Mouse (Mus musculus): ENCODE data around the gene Tpcn1. TPM values are rescaled to one million over a fixed set of nuclear protein-coding genes. Genes with fewer than 3 reads are reported as not detected.

Gene Tpcn1
- polyA plus RNA-seq, 1 experiment from 2014 or later: 26.5 TPM

DNA sequence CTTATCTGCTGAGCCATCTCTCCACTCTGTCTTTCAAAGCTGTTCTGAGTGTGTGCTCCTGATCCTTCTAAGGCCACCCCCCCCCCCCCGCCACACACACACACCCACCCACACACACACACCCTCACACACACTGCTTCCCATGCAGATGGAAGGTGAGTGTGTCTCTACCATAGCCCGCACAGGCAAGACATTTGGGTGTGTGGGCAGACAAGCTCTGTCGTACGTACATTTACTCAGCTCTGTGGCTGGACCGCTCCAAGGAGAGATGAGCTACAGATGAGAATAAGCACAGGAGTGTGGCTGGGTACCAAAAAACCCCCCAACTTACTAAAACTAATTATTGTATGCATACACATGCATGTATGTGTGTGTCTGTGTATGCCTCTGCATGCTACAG lies 37.8 kb downstream of the Tpcn1 start:
- Histone ChIP-seq H3K27me3 (ENCODE audit: control insufficient read depth, insufficient read depth, low read length) (no peaks in the 10 kb centered on the region), H3K4me1 (ENCODE audit: control insufficient read depth, insufficient read depth, low read length) (0 out of 2 replicates have a peak, but pooled peaks cover 4% of the 10 kb centered on the region), H3K36me3 (ENCODE audit: control insufficient read depth, insufficient read depth, low read length) (peaks cover 17% of the 10 kb centered on the region), H3K27ac (ENCODE audit: low read length) (no peak overlapping the region), H3K9me3 (ENCODE audit: control insufficient read depth, low read depth, low read length) (no peaks in the 10 kb centered on the region), H3K4me3 (ENCODE audit: low read depth, low read length) (no peak overlapping the region), H3K4me2 (replicated peaks; ENCODE audit: low read depth, low read length) (no peak overlapping the region), H3K9ac (replicated peaks; ENCODE audit: low read depth, low read length) (no peak overlapping the region)
- 94% methylated on average over 5 of the region's 5 CpGs for WGBS
- no peak for ATAC-seq (ENCODE audit: insufficient number of reproducible peaks, insufficient read depth, low FRiP score, low read depth)

DNA sequence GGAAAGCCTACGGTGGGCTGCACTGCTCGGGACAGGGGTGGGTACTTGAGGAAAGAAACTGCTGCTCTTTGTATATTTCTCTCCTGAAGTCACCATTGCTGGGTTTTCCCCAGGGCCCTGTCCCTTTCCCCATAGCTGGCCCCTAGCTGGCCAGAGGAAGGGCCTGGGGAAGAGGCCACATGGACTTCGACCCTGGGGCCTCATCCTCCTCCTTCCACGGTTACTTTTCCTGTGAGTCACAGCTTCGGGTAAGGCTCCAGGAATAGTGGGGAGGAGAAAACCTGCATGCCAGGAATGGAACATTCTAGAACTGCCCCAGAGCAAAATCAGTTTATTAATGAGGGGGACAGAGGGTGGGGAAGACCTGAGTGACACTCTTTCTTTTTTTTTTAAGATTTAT lies 38.3 kb downstream of the Tpcn1 start:
- no peak overlapping the region for H3K4me3 ChIP-seq (ENCODE audit: low read depth, low read length)
- H3K9me3 ChIP-seq (ENCODE audit: control insufficient read depth, low read depth, low read length): no peaks in the 10 kb centered on the region
- H3K9ac ChIP-seq (replicated peaks; ENCODE audit: low read depth, low read length): no peak overlapping the region
- H3K4me2 ChIP-seq (replicated peaks; ENCODE audit: low read depth, low read length): no peak overlapping the region
- WGBS: 82% methylated on average over 5 of the region's 5 CpGs
- peaks cover 17% of the 10 kb centered on the region for H3K36me3 ChIP-seq (ENCODE audit: control insufficient read depth, insufficient read depth, low read length)
- 0 out of 2 replicates have a peak, but pooled peaks cover 4% of the 10 kb centered on the region for H3K4me1 ChIP-seq (ENCODE audit: control insufficient read depth, insufficient read depth, low read length)
- H3K27me3 ChIP-seq (ENCODE audit: control insufficient read depth, insufficient read depth, low read length): no peaks in the 10 kb centered on the region
- no peak for ATAC-seq (ENCODE audit: insufficient number of reproducible peaks, insufficient read depth, low FRiP score, low read depth)
- no peak overlapping the region for H3K27ac ChIP-seq (ENCODE audit: low read length)

DNA sequence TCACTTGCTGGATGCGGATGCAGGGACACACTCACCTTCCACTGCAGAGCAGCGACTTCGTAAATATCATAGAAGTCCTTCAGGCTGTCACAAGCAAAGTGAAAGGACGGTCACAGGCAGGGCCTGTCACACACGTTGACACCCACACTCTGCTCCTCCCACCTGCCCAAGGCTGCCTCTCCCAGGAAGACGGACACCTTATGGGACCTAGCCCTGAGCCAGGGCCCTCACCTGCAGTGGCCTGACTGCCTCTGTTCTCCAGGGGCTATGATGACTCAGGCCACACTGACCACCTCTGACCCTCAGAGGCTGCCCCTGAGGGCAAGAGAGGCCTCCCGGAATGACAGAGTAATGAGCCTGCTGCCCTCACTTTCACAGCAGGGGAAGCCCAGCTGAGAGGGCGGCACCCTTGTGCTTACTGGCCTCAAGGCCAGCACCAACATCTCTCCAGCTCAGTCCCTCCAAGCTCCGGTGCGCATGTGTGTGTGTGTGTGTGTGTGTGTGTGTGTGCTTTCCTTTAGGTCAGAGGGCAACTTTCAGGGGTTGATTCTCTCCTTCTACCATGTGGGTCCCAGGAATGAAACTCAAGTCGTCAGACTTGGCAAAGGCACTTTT lies 40.1 kb downstream of the Tpcn1 start:
- no peak overlapping the region for H3K4me2 ChIP-seq (replicated peaks; ENCODE audit: low read depth, low read length)
- 67% methylated on average over 11 of the region's 11 CpGs for WGBS
- peaks cover 10% of the 10 kb centered on the region for H3K36me3 ChIP-seq (ENCODE audit: control insufficient read depth, insufficient read depth, low read length)
- no peak for ATAC-seq (ENCODE audit: insufficient number of reproducible peaks, insufficient read depth, low FRiP score, low read depth)
- H3K4me1 ChIP-seq (ENCODE audit: control insufficient read depth, insufficient read depth, low read length): 0 out of 2 replicates have a peak, but pooled peaks cover 4% of the 10 kb centered on the region
- H3K9me3 ChIP-seq (ENCODE audit: control insufficient read depth, low read depth, low read length): no peaks in the 10 kb centered on the region
- H3K27me3 ChIP-seq (ENCODE audit: control insufficient read depth, insufficient read depth, low read length): no peaks in the 10 kb centered on the region
- no peak overlapping the region for H3K27ac ChIP-seq (ENCODE audit: low read length)
- no peak overlapping the region for H3K9ac ChIP-seq (replicated peaks; ENCODE audit: low read depth, low read length)
- no peak overlapping the region for H3K4me3 ChIP-seq (ENCODE audit: low read depth, low read length)

DNA sequence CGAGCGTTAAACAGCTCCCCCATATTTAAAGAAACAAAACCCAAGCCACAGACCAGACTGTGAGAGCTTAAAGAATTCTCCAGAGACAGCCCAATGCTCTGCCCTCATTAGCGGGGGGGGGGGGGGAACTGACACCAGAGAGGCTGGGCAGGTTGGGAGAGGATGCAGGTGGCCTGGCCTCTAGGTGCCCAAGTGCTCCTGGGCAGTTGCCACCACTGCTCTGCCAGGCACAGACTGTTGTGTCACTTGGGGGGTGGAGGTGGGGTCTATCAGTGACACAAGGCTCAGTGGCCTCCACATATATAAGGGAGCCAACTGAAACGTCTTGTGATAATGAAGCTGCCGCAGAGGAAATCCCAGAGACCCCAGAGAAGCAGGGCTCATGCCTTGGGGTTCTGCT lies 51.8 kb downstream of the Tpcn1 start:
- H3K9me3 ChIP-seq (ENCODE audit: control insufficient read depth, low read depth, low read length): no peaks in the 10 kb centered on the region
- no peak overlapping the region for H3K4me3 ChIP-seq (ENCODE audit: low read depth, low read length)
- H3K9ac ChIP-seq (replicated peaks; ENCODE audit: low read depth, low read length): no peak overlapping the region
- H3K27me3 ChIP-seq (ENCODE audit: control insufficient read depth, insufficient read depth, low read length): no peaks in the 10 kb centered on the region
- H3K4me2 ChIP-seq (replicated peaks; ENCODE audit: low read depth, low read length): no peak overlapping the region
- H3K4me1 ChIP-seq (ENCODE audit: control insufficient read depth, insufficient read depth, low read length): 0 out of 2 replicates have a peak, but pooled peaks cover 5% of the 10 kb centered on the region
- H3K36me3 ChIP-seq (ENCODE audit: control insufficient read depth, insufficient read depth, low read length): peaks cover 10% of the 10 kb centered on the region
- no peak overlapping the region for H3K27ac ChIP-seq (ENCODE audit: low read length)
- WGBS: 74% methylated on average over 5 of the region's 5 CpGs
- no peak for ATAC-seq (ENCODE audit: insufficient number of reproducible peaks, insufficient read depth, low FRiP score, low read depth)

DNA sequence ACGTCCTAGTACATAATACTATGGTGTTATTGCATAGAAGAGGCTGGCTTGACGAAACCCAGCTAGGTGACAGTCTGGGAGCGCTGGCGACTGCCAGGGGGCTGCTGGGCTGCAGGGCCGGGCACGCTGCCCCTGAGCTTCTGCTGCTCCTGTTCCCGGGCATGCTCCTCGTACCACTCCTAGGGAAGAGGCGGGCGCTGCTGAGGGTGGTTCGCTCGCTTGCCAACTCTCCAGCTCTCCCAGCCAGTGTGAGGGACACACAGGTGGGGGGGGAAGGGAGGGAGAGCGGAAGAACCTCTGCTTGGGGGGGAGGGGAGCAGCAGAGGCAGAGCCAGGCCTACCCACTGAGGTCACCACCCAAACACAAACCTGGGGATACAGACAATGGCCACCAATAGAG lies 52.4 kb downstream of the Tpcn1 start:
- Histone ChIP-seq H3K27ac (ENCODE audit: low read length) (peak overlapping the region; percentile 15; the same call in 1 of the 2 replicates), H3K36me3 (ENCODE audit: control insufficient read depth, insufficient read depth, low read length) (peaks cover 10% of the 10 kb centered on the region), H3K9me3 (ENCODE audit: control insufficient read depth, low read depth, low read length) (no peaks in the 10 kb centered on the region), H3K27me3 (ENCODE audit: control insufficient read depth, insufficient read depth, low read length) (no peaks in the 10 kb centered on the region), H3K4me3 (ENCODE audit: low read depth, low read length) (no peak overlapping the region), H3K9ac (replicated peaks; ENCODE audit: low read depth, low read length) (no peak overlapping the region), H3K4me2 (replicated peaks; ENCODE audit: low read depth, low read length) (no peak overlapping the region), H3K4me1 (ENCODE audit: control insufficient read depth, insufficient read depth, low read length) (0 out of 2 replicates have a peak, but pooled peaks cover 5% of the 10 kb centered on the region)
- ATAC-seq (ENCODE audit: insufficient number of reproducible peaks, insufficient read depth, low FRiP score, low read depth): no peak
- WGBS: 90% methylated on average over 13 of the region's 13 CpGs

DNA sequence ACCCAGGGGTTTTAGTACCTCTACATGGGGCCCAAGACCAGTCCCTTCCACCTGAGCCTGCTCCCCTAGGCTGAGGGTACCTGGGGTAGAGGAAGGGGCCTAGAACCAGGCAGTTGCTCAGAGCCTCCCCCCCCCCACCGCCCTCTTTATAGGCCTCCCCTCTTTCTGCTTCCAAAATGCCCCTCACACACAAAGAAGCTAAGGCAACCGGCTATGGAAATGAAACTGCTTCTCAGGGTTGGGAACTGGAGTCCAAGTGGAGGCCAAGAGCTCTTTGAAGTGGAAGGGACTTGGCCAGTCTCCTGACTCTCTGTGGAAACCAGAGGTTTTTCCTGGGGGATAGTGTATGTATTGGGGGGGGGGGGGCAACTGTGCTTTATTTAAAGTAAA lies 53.8 kb downstream of the Tpcn1 start:
- 48% methylated on average over 2 of the region's 2 CpGs for WGBS
- ATAC-seq (ENCODE audit: insufficient number of reproducible peaks, insufficient read depth, low FRiP score, low read depth): 0 out of 2 replicates have a peak, but pooled peaks have one; percentile 15
- Histone ChIP-seq H3K4me2 (replicated peaks; ENCODE audit: low read depth, low read length) (no peak overlapping the region), H3K9me3 (ENCODE audit: control insufficient read depth, low read depth, low read length) (no peaks in the 10 kb centered on the region), H3K9ac (replicated peaks; ENCODE audit: low read depth, low read length) (no peak overlapping the region), H3K36me3 (ENCODE audit: control insufficient read depth, insufficient read depth, low read length) (peaks cover 7% of the 10 kb centered on the region), H3K27me3 (ENCODE audit: control insufficient read depth, insufficient read depth, low read length) (no peaks in the 10 kb centered on the region), H3K4me1 (ENCODE audit: control insufficient read depth, insufficient read depth, low read length) (0 out of 2 replicates have a peak, but pooled peaks cover 5% of the 10 kb centered on the region), H3K27ac (ENCODE audit: low read length) (peak overlapping the region; percentile 58; the same call in 1 of the 2 replicates), H3K4me3 (ENCODE audit: low read depth, low read length) (no peak overlapping the region)

DNA sequence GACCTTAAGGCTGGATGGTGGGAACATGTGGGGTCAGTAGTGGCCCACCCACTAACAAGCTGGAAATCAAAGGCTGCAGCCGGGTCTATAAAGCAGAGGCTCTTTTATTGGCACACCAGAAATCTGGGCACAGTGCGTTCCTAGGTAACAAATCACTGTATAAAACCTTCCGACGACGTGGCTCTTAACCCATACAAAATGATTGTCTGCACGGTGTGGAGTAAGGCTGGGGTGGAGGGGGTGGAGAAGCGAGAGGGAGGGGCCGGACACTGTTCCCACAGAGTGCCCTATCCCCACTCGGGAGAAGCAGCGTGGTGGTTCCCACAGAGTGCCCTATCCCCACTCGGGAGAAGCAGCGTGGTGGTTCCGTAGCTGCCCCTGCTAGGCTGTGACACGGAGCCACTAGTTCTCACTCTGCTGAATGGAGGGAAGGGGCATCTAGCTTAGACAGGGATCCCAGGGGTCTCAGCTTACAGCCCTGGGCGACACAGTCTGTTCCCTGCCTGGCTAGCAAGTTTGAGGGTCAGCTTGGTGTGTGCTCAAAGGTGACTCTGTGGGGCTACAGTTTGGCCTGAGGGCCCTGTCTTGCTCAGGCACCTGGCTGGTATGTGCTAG lies 54.3 kb downstream of the Tpcn1 start:
- Histone ChIP-seq H3K36me3 (ENCODE audit: control insufficient read depth, insufficient read depth, low read length) (peaks cover 4% of the 10 kb centered on the region), H3K4me1 (ENCODE audit: control insufficient read depth, insufficient read depth, low read length) (0 out of 2 replicates have a peak, but pooled peaks cover 5% of the 10 kb centered on the region), H3K27me3 (ENCODE audit: control insufficient read depth, insufficient read depth, low read length) (no peaks in the 10 kb centered on the region), H3K9me3 (ENCODE audit: control insufficient read depth, low read depth, low read length) (no peaks in the 10 kb centered on the region), H3K4me2 (replicated peaks; ENCODE audit: low read depth, low read length) (no peak overlapping the region), H3K4me3 (ENCODE audit: low read depth, low read length) (no peak overlapping the region), H3K27ac (ENCODE audit: low read length) (peak overlapping the region; percentile 58; the same call in 1 of the 2 replicates), H3K9ac (replicated peaks; ENCODE audit: low read depth, low read length) (no peak overlapping the region)
- no peak for ATAC-seq (ENCODE audit: insufficient number of reproducible peaks, insufficient read depth, low FRiP score, low read depth)
- 67% methylated on average over 14 of the region's 15 CpGs for WGBS

DNA sequence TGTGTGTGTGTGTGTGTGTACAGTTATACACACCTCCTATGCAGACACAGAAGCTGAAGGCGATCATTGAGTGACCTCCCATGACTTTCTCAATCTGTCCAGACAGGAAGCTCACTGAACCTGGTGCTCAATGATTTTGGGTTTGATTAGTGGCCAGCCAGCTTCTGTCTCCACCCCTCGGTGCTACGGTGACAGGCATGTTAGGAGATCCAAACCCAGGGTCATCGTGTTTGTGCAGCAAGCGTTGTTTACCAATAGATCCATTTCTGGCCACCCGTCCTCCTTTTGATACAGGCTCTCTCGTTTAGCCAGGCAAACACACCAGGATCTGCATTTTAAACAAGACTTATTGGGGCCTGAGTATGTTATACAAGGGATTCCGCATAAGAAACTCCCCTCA lies 56.8 kb downstream of the Tpcn1 start:
- no peaks in the 10 kb centered on the region for H3K27me3 ChIP-seq (ENCODE audit: control insufficient read depth, insufficient read depth, low read length)
- H3K9ac ChIP-seq (replicated peaks; ENCODE audit: low read depth, low read length): no peak overlapping the region
- no peak overlapping the region for H3K27ac ChIP-seq (ENCODE audit: low read length)
- WGBS: 81% methylated on average over 8 of the region's 8 CpGs
- H3K4me1 ChIP-seq (ENCODE audit: control insufficient read depth, insufficient read depth, low read length): 0 out of 2 replicates have a peak, but pooled peaks cover 5% of the 10 kb centered on the region
- H3K9me3 ChIP-seq (ENCODE audit: control insufficient read depth, low read depth, low read length): no peaks in the 10 kb centered on the region
- H3K4me3 ChIP-seq (ENCODE audit: low read depth, low read length): no peak overlapping the region
- ATAC-seq (ENCODE audit: insufficient number of reproducible peaks, insufficient read depth, low FRiP score, low read depth): no peak
- H3K36me3 ChIP-seq (ENCODE audit: control insufficient read depth, insufficient read depth, low read length): no peaks in the 10 kb centered on the region; the same call in 1 of the 2 replicates
- no peak overlapping the region for H3K4me2 ChIP-seq (replicated peaks; ENCODE audit: low read depth, low read length)
